Mouse (Mus musculus): ENCODE measurements around the gene Epb41. TPM values are rescaled to one million over a fixed set of nuclear protein-coding genes. Genes with fewer than 3 reads are reported as not detected.
A peak's percentile ranks its signal among the peaks of the same experiment; 100 is the strongest.

Epb41 gene
- polyA plus RNA-seq, 1 experiment from 2014 or later, result 208 TPM

GRCm38 (mm10) chr4:131993792-131994191, 81.3 kb downstream of the Epb41 start:
- Histone ChIP-seq H3K36me3 (ENCODE audit: control insufficient read depth, insufficient read depth, low read length) (0 out of 2 replicates have a peak, but pooled peaks cover 2% of the 10 kb centered on the region), H3K4me3 (ENCODE audit: low read depth, low read length) (no peak overlapping the region), H3K4me1 (replicated peaks; ENCODE audit: control insufficient read depth, insufficient read depth, low read length) (no peaks in the 10 kb centered on the region), H3K9ac (ENCODE audit: low read depth, low read length) (no peak overlapping the region), H3K27ac (ENCODE audit: low read depth, low read length) (no peak overlapping the region), H3K9me3 (ENCODE audit: control insufficient read depth, low read length) (no peaks in the 10 kb centered on the region), H3K4me2 (replicated peaks; ENCODE audit: low read depth, low read length) (no peak overlapping the region), H3K27me3 (ENCODE audit: control insufficient read depth, insufficient read depth, low read length) (no peaks in the 10 kb centered on the region)
- WGBS, result 82% methylated on average over 3 of the region's 3 CpGs
- DNase-seq (ENCODE audit: low spot score) (no peak), ATAC-seq (ENCODE audit: low FRiP score) (no peak)

GRCm38 (mm10) chr4:131982881-131983538, 92.1 kb downstream of the Epb41 start:
- H3K27me3 ChIP-seq (ENCODE audit: control insufficient read depth, insufficient read depth, low read length), result no peaks in the 10 kb centered on the region
- no peaks in the 10 kb centered on the region; the same call in 1 of the 2 replicates for H3K36me3 ChIP-seq (ENCODE audit: control insufficient read depth, insufficient read depth, low read length)
- no peaks in the 10 kb centered on the region for H3K4me1 ChIP-seq (replicated peaks; ENCODE audit: control insufficient read depth, insufficient read depth, low read length)
- H3K9ac ChIP-seq (ENCODE audit: low read depth, low read length), result no peak overlapping the region
- DNase-seq (ENCODE audit: low spot score), result peak; percentile 55
- peak; percentile 75 for ATAC-seq (ENCODE audit: low FRiP score)
- H3K4me2 ChIP-seq (replicated peaks; ENCODE audit: low read depth, low read length), result no peak overlapping the region
- H3K4me3 ChIP-seq (ENCODE audit: low read depth, low read length), result no peak overlapping the region
- WGBS, result 23% methylated on average over 4 of the region's 4 CpGs
- peak overlapping the region; percentile 75 for H3K27ac ChIP-seq (ENCODE audit: low read depth, low read length)
- no peaks in the 10 kb centered on the region for H3K9me3 ChIP-seq (ENCODE audit: control insufficient read depth, low read length)

GRCm38 (mm10) chr4:131981755-131982154, 93.4 kb downstream of the Epb41 start:
- no peak overlapping the region for H3K9ac ChIP-seq (ENCODE audit: low read depth, low read length)
- H3K9me3 ChIP-seq (ENCODE audit: control insufficient read depth, low read length), result no peaks in the 10 kb centered on the region
- no peak overlapping the region for H3K4me2 ChIP-seq (replicated peaks; ENCODE audit: low read depth, low read length)
- no peak for DNase-seq (ENCODE audit: low spot score)
- H3K36me3 ChIP-seq (ENCODE audit: control insufficient read depth, insufficient read depth, low read length), result no peaks in the 10 kb centered on the region; the same call in 1 of the 2 replicates
- no peak overlapping the region for H3K27ac ChIP-seq (ENCODE audit: low read depth, low read length)
- H3K4me1 ChIP-seq (replicated peaks; ENCODE audit: control insufficient read depth, insufficient read depth, low read length), result no peaks in the 10 kb centered on the region
- no peaks in the 10 kb centered on the region for H3K27me3 ChIP-seq (ENCODE audit: control insufficient read depth, insufficient read depth, low read length)
- ATAC-seq (ENCODE audit: low FRiP score), result no peak
- no peak overlapping the region for H3K4me3 ChIP-seq (ENCODE audit: low read depth, low read length)

GRCm38 (mm10) chr4:131977201-131977600, 97.9 kb downstream of the Epb41 start:
- Histone ChIP-seq H3K9me3 (ENCODE audit: control insufficient read depth, low read length) (no peaks in the 10 kb centered on the region), H3K27me3 (ENCODE audit: control insufficient read depth, insufficient read depth, low read length) (no peaks in the 10 kb centered on the region), H3K9ac (ENCODE audit: low read depth, low read length) (no peak overlapping the region), H3K4me1 (replicated peaks; ENCODE audit: control insufficient read depth, insufficient read depth, low read length) (no peaks in the 10 kb centered on the region), H3K27ac (ENCODE audit: low read depth, low read length) (no peak overlapping the region), H3K4me2 (replicated peaks; ENCODE audit: low read depth, low read length) (no peak overlapping the region), H3K4me3 (ENCODE audit: low read depth, low read length) (no peak overlapping the region), H3K36me3 (ENCODE audit: control insufficient read depth, insufficient read depth, low read length) (peaks cover 6% of the 10 kb centered on the region; the same call in 1 of the 2 replicates)
- no peak for ATAC-seq (ENCODE audit: low FRiP score)
- 37% methylated on average over 4 of the region's 4 CpGs for WGBS
- DNase-seq (ENCODE audit: low spot score), result peak; percentile 86

GRCm38 (mm10) chr4:131970244-131970853, 104.8 kb downstream of the Epb41 start:
- H3K4me1 ChIP-seq (replicated peaks; ENCODE audit: control insufficient read depth, insufficient read depth, low read length), result no peaks in the 10 kb centered on the region
- H3K4me2 ChIP-seq (replicated peaks; ENCODE audit: low read depth, low read length), result no peak overlapping the region
- peaks cover 22% of the 10 kb centered on the region for H3K36me3 ChIP-seq (ENCODE audit: control insufficient read depth, insufficient read depth, low read length)
- ATAC-seq (ENCODE audit: low FRiP score), result no peak
- no peaks in the 10 kb centered on the region for H3K27me3 ChIP-seq (ENCODE audit: control insufficient read depth, insufficient read depth, low read length)
- no peak overlapping the region for H3K27ac ChIP-seq (ENCODE audit: low read depth, low read length)
- WGBS, result 91% methylated on average over 7 of the region's 7 CpGs
- no peaks in the 10 kb centered on the region for H3K9me3 ChIP-seq (ENCODE audit: control insufficient read depth, low read length)
- H3K4me3 ChIP-seq (ENCODE audit: low read depth, low read length), result no peak overlapping the region
- DNase-seq (ENCODE audit: low spot score), result no peak
- no peak overlapping the region for H3K9ac ChIP-seq (ENCODE audit: low read depth, low read length)

- H3K4me1 ChIP-seq (replicated peaks; ENCODE audit: control insufficient read depth, insufficient read depth, low read length), result no peaks in the 10 kb centered on the region
- WGBS, result 90% methylated on average over 2 of the region's 2 CpGs
- no peak overlapping the region for H3K27ac ChIP-seq (ENCODE audit: low read depth, low read length)
- no peaks in the 10 kb centered on the region for H3K27me3 ChIP-seq (ENCODE audit: control insufficient read depth, insufficient read depth, low read length)
- no peak for ATAC-seq (ENCODE audit: low FRiP score)
- H3K4me2 ChIP-seq (replicated peaks; ENCODE audit: low read depth, low read length), result no peak overlapping the region
- H3K4me3 ChIP-seq (ENCODE audit: low read depth, low read length), result no peak overlapping the region
- peaks cover 16% of the 10 kb centered on the region for H3K36me3 ChIP-seq (ENCODE audit: control insufficient read depth, insufficient read depth, low read length)
- H3K9me3 ChIP-seq (ENCODE audit: control insufficient read depth, low read length), result no peaks in the 10 kb centered on the region
- DNase-seq (ENCODE audit: low spot score), result no peak
- no peak overlapping the region for H3K9ac ChIP-seq (ENCODE audit: low read depth, low read length)
Observed at GRCm38 (mm10) chr4:131968873-131969272, 106.2 kb downstream of the Epb41 start.

- Histone ChIP-seq H3K9me3 (ENCODE audit: control insufficient read depth, low read length) (no peaks in the 10 kb centered on the region), H3K4me3 (ENCODE audit: low read depth, low read length) (no peak overlapping the region), H3K27ac (ENCODE audit: low read depth, low read length) (no peak overlapping the region), H3K9ac (ENCODE audit: low read depth, low read length) (no peak overlapping the region), H3K27me3 (ENCODE audit: control insufficient read depth, insufficient read depth, low read length) (no peaks in the 10 kb centered on the region), H3K4me1 (replicated peaks; ENCODE audit: control insufficient read depth, insufficient read depth, low read length) (no peaks in the 10 kb centered on the region), H3K4me2 (replicated peaks; ENCODE audit: low read depth, low read length) (no peak overlapping the region), H3K36me3 (ENCODE audit: control insufficient read depth, insufficient read depth, low read length) (peaks cover 7% of the 10 kb centered on the region; the same call in 1 of the 2 replicates)
- ATAC-seq (ENCODE audit: low FRiP score) (no peak), DNase-seq (ENCODE audit: low spot score) (no peak)
- 95% methylated on average over 3 of the region's 3 CpGs for WGBS
Observed at GRCm38 (mm10) chr4:131957161-131957560, 118.0 kb downstream of the Epb41 start.

- Histone ChIP-seq H3K27ac (ENCODE audit: low read depth, low read length) (no peak overlapping the region), H3K4me3 (ENCODE audit: low read depth, low read length) (no peak overlapping the region), H3K9me3 (ENCODE audit: control insufficient read depth, low read length) (no peaks in the 10 kb centered on the region), H3K27me3 (ENCODE audit: control insufficient read depth, insufficient read depth, low read length) (no peaks in the 10 kb centered on the region), H3K36me3 (ENCODE audit: control insufficient read depth, insufficient read depth, low read length) (0 out of 2 replicates have a peak, but pooled peaks cover 3% of the 10 kb centered on the region), H3K4me2 (replicated peaks; ENCODE audit: low read depth, low read length) (no peak overlapping the region), H3K9ac (ENCODE audit: low read depth, low read length) (no peak overlapping the region), H3K4me1 (replicated peaks; ENCODE audit: control insufficient read depth, insufficient read depth, low read length) (no peaks in the 10 kb centered on the region; the same call in 1 of the 2 replicates)
- 48% methylated on average over 8 of the region's 8 CpGs for WGBS
- ATAC-seq (ENCODE audit: low FRiP score), result no peak
- DNase-seq (ENCODE audit: low spot score), result peak; percentile 18
Observed at GRCm38 (mm10) chr4:131950657-131951056, 124.5 kb downstream of the Epb41 start.

GRCm38 (mm10) chr4:131949903-131950302, 125.2 kb downstream of the Epb41 start:
- Histone ChIP-seq H3K27ac (ENCODE audit: low read depth, low read length) (no peak overlapping the region), H3K9me3 (ENCODE audit: control insufficient read depth, low read length) (no peaks in the 10 kb centered on the region), H3K4me3 (ENCODE audit: low read depth, low read length) (no peak overlapping the region), H3K4me1 (replicated peaks; ENCODE audit: control insufficient read depth, insufficient read depth, low read length) (no peaks in the 10 kb centered on the region; the same call in 1 of the 2 replicates), H3K27me3 (ENCODE audit: control insufficient read depth, insufficient read depth, low read length) (no peaks in the 10 kb centered on the region), H3K9ac (ENCODE audit: low read depth, low read length) (no peak overlapping the region), H3K4me2 (replicated peaks; ENCODE audit: low read depth, low read length) (no peak overlapping the region), H3K36me3 (ENCODE audit: control insufficient read depth, insufficient read depth, low read length) (no peaks in the 10 kb centered on the region)
- ATAC-seq (ENCODE audit: low FRiP score) (no peak), DNase-seq (ENCODE audit: low spot score) (no peak)
- 45% methylated on average over 5 of the region's 5 CpGs for WGBS

All from hindbrain, embryonic 11.5 days (tissue).